Mouse (Mus musculus) erythroblast, embryonic 14.5 days (primary cell): ENCODE data around the gene Timp2. TPM values are rescaled to one million over a fixed set of nuclear protein-coding genes. Genes with fewer than 3 reads are reported as not detected.
"Not testable (repeated sequence)": the region's sequence is repeated elsewhere in the genome, so short reads cannot be mapped to it uniquely, and the experiment has no call there.

Source experiments
- H3K27me3 ChIP-seq: 2 replicates; pipeline ENCODE4 v1.6.1; 2012; ENCODE audit warnings: inconsistent platforms; ENCODE audit not compliant: control insufficient read depth
- H3K36me3 ChIP-seq: 2 replicates; pipeline ENCODE4 v1.6.1; 2012; ENCODE audit warnings: mild to moderate bottlenecking, inconsistent platforms; ENCODE audit not compliant: control insufficient read depth
- H3K4me1 ChIP-seq: 2 replicates; pipeline ENCODE4 v1.6.1; 2012; ENCODE audit warnings: inconsistent platforms; ENCODE audit not compliant: control insufficient read depth
- H3K4me3 ChIP-seq: replicated peaks from 2 replicates; pipeline ENCODE3; 2012; ENCODE audit warnings: moderate library complexity, mild to moderate bottlenecking, inconsistent platforms
- H3K9me3 ChIP-seq: 2 replicates; pipeline ENCODE4 v1.6.1; 2012; ENCODE audit warnings: low read length, inconsistent platforms, mixed read lengths; ENCODE audit not compliant: control insufficient read depth
- GATA1 ChIP-seq: IDR thresholded peaks from 2 replicates; pipeline ENCODE4 v1.6.1; 2012; ENCODE audit warnings: low read length, inconsistent platforms, mixed read lengths
- TAL1 ChIP-seq: IDR thresholded peaks from 3 replicates; pipeline ENCODE4 v1.6.1; 2012; ENCODE audit warnings: low read length, inconsistent platforms, mixed read lengths
- polyA plus RNA-seq: library from polyadenylated mRNA; stranded (reverse); fragments of >175 nt; gene quantifications from 2 replicates; pipeline ENCODE4 v1.2.3, GENCODE M21; 2012

Timp2 gene
- polyA plus RNA-seq, 1 experiment, result 0.13 TPM

- H3K4me1 ChIP-seq, result peaks cover 20% of the 10 kb centered on the region
- H3K9me3 ChIP-seq, result peaks cover 3% of the 10 kb centered on the region; the same call in 1 of the 2 replicates
- TF ChIP-seq GATA1, result no peak
- H3K36me3 ChIP-seq, result peaks cover 16% of the 10 kb centered on the region
- H3K4me3 ChIP-seq, result no peak overlapping the region
- no peaks in the 10 kb centered on the region for H3K27me3 ChIP-seq
These were observed 42.4 kb upstream of the Timp2 start for GRCm38 (mm10) chr11:118397806-118398530.

DNA sequence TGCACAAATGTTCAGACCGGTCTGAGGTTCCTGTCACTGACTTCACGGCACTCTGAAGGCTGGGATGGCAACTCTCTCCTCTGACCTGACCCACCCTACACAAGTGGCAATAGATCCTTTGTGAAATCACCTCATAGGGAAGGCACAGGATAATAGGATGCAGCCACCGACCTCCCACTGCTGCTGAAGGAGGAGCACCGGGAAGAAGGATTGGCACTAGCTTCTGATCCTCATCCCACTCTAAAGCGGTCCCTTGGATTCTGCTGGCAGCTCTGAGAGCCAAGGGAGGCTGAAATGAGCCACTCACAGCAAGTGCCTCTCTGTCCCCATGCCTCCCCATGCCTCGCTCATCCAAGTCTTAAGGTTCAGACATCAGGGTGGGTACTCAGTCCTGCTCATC lies 39.0 kb upstream of the Timp2 start:
- TF ChIP-seq GATA1, result no peak
- no peak for TF ChIP-seq TAL1
- peaks cover 3% of the 10 kb centered on the region; the same call in 1 of the 2 replicates for H3K9me3 ChIP-seq
- no peak overlapping the region for H3K4me3 ChIP-seq
- H3K27me3 ChIP-seq, result no peaks in the 10 kb centered on the region
- peaks cover 2% of the 10 kb centered on the region for H3K4me1 ChIP-seq
- H3K36me3 ChIP-seq, result peaks cover 16% of the 10 kb centered on the region

GRCm38 (mm10) chr11:118393991-118394390 lies 38.5 kb upstream of the Timp2 start:
- no peaks in the 10 kb centered on the region for H3K27me3 ChIP-seq
- peaks cover 3% of the 10 kb centered on the region; the same call in 1 of the 2 replicates for H3K9me3 ChIP-seq
- H3K36me3 ChIP-seq, result peaks cover 16% of the 10 kb centered on the region
- TF ChIP-seq GATA1 (no peak), TAL1 (no peak)
- no peak overlapping the region for H3K4me3 ChIP-seq
- no peaks in the 10 kb centered on the region for H3K4me1 ChIP-seq

- not testable (repeated sequence) for H3K4me3 ChIP-seq, H3K27me3 ChIP-seq, H3K9me3 ChIP-seq, H3K36me3 ChIP-seq, H3K4me1 ChIP-seq
These were observed 32.3 kb upstream of the Timp2 start for GRCm38 (mm10) chr11:118387816-118388215.

- Histone ChIP-seq H3K36me3 (no peaks in the 10 kb centered on the region), H3K4me1 (no peaks in the 10 kb centered on the region), H3K27me3 (peaks cover 3% of the 10 kb centered on the region), H3K4me3 (no peak overlapping the region), H3K9me3 (no peaks in the 10 kb centered on the region)
- TF ChIP-seq TAL1, result no peak
- no peak for TF ChIP-seq GATA1
These were observed 23.9 kb upstream of the Timp2 start for GRCm38 (mm10) chr11:118379251-118380009.

DNA sequence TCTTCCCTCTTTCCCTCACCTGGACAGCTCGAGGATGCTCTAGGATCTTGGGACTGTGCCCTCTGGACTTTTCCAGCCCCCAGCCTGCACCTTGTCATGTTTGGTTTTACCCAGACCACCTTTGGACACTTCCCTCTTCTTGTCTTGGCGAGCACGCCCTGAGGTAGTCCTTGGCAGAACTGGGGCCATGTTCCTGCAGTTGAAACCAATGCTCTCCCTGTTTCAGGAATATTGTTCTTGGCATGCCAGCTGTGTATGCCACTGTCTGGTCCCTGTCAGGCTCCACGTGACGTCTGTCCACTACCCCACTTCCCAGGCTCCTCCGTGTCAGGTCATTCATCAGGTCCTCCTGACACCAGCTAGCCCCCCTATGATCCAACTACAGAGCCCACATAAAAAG lies 23.1 kb upstream of the Timp2 start:
- TF ChIP-seq TAL1, result no peak
- TF ChIP-seq GATA1, result no peak
- no peaks in the 10 kb centered on the region for H3K9me3 ChIP-seq
- H3K4me3 ChIP-seq, result no peak overlapping the region
- no peaks in the 10 kb centered on the region for H3K36me3 ChIP-seq
- no peaks in the 10 kb centered on the region for H3K4me1 ChIP-seq
- H3K27me3 ChIP-seq, result peaks cover 3% of the 10 kb centered on the region

- H3K4me3 ChIP-seq, H3K27me3 ChIP-seq, H3K9me3 ChIP-seq, H3K36me3 ChIP-seq, H3K4me1 ChIP-seq: not testable (repeated sequence)
These were observed 20.8 kb upstream of the Timp2 start for GRCm38 (mm10) chr11:118376323-118376722.

DNA sequence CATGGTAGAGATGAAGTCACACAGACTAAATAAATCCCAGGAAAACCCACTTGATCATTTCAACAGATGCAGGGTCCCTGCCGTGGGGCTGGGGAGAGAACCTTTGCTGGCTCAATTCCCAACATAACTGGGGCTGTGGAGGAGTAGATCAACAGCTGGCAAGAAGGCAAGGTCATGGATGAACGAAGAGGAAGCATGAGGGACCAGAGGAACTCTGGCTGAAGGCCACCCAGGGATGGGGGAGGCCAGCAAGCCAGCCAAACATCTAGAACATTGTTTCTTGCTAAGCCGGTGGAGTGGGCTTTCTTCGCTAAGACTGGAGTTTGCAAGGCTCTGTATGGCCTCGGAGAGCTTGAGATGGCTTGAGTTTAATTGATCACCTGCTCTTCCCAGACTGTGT lies 20.3 kb upstream of the Timp2 start:
- TF ChIP-seq TAL1, result no peak
- no peak for TF ChIP-seq GATA1
- Histone ChIP-seq H3K4me3 (no peak overlapping the region), H3K4me1 (no peaks in the 10 kb centered on the region), H3K9me3 (no peaks in the 10 kb centered on the region), H3K27me3 (peaks cover 3% of the 10 kb centered on the region), H3K36me3 (no peaks in the 10 kb centered on the region)

DNA sequence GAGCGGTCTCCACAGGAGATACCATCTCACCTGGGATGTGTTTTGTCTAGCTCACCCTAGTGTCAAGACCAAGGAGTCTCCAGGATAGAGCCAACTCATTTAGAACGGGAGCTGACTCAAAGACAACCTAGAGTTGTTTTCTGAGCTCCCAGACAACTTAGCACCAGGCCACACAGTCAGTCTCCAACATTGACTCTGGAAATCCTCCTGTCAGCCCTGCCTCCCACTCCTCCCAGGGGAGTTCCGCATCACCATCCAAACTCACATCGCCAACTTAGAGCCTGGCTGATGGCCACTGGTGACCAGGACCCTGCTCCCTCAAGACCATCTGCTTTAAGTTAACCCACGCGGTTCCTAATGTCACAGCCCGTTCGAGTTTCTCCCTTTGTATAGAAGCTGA lies 19.9 kb upstream of the Timp2 start:
- Histone ChIP-seq H3K4me1 (no peaks in the 10 kb centered on the region), H3K9me3 (no peaks in the 10 kb centered on the region), H3K4me3 (no peak overlapping the region), H3K36me3 (no peaks in the 10 kb centered on the region), H3K27me3 (peaks cover 3% of the 10 kb centered on the region)
- TF ChIP-seq TAL1 (no peak), GATA1 (no peak)

- TF ChIP-seq GATA1 (no peak), TAL1 (no peak)
- no peaks in the 10 kb centered on the region for H3K4me1 ChIP-seq
- no peaks in the 10 kb centered on the region for H3K36me3 ChIP-seq
- H3K9me3 ChIP-seq, result no peaks in the 10 kb centered on the region
- no peak overlapping the region for H3K4me3 ChIP-seq
- H3K27me3 ChIP-seq, result peaks cover 3% of the 10 kb centered on the region
These were observed 19.5 kb upstream of the Timp2 start for GRCm38 (mm10) chr11:118375006-118375405.
